Comparison of ENCODE assay signal across 21 mouse cellular contexts in the genomic region with DNA sequence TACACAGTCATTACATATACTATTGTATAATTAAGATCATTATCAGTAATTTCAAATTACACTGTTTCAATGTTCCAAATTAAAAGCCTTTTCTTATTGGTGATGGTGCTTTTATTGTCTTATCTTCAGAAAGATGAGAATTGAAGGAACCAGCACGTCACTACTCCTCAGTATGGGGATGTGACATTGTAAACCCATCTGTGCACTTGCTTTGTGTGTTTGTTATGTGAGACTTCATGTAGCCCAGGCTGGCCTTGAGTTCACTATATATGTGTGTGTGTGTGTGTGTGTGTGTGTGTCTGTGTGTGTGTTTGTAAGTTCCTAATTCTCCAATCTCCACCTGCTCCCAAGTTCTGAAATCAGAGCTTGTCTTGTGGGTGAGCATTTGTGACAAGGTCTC. TPM values are rescaled to one million over a fixed set of nuclear protein-coding genes. Genes with fewer than 3 reads are reported as not detected.
A peak's percentile ranks its signal among the peaks of the same experiment; 100 is the strongest.
DNase-seq lines count a peak whose midpoint lies in the region; ATAC-seq lines count a peak whose summit lies in the region.
"Had no signal": no experiment of that assay in that cellular context is flagged by ENCODE, and none has a peak within 500 bp of the region (broad histone marks: within the 10 kb centered on the region; RNA-seq: fewer than 3 reads in every experiment).

No protein-coding gene starts in this region.

- 70% methylated on average over 1 of the region's 1 CpGs for WGBS in midbrain, embryonic 11.5 days
- WGBS in midbrain, embryonic 15.5 days, result 76% methylated on average over 1 of the region's 1 CpGs
- WGBS in neural tube, embryonic 14.5 days, result 58% methylated on average over 1 of the region's 1 CpGs
- 55% methylated on average over 1 of the region's 1 CpGs for WGBS in neural tube, embryonic 15.5 days

- no peak for ATAC-seq in midbrain, embryonic 11.5 days (ENCODE audit: low FRiP score)
- no peak for ATAC-seq in midbrain, embryonic 15.5 days (replicated peaks)
- peak; percentile 51; the same call in 1 of the 2 replicates for ATAC-seq in neural tube, embryonic 14.5 days (ENCODE audit: low read depth)
- peak; percentile 35; the same call in 1 of the 2 replicates for ATAC-seq in neural tube, embryonic 15.5 days (ENCODE audit: low FRiP score)
- ATAC-seq: activated CD4-positive, CD25-positive, alpha-beta regulatory T cell, adult 4 months; CD4-positive, CD25-positive, alpha-beta regulatory T cell, adult 4 months; Patski had no signal

- DNase-seq in midbrain, embryonic 11.5 days (ENCODE audit: low spot score, missing footprints), result peak; percentile 54
- no peak for DNase-seq in neural tube, embryonic 10.5 days (ENCODE audit: extremely low spot score, low spot score)
- DNase-seq in urinary bladder, postnatal 25 days (ENCODE audit: low spot score), result no peak
- DNase-seq: adrenal gland, adult 2 months; adrenal gland, adult 8-10 months; adrenal gland, postnatal 10 days; adrenal gland, postnatal 14 days; adrenal gland, postnatal 25 days; adrenal gland, postnatal 36 days; B cell, adult 2 months; cerebellum, adult 11 months; cerebellum, adult 11-12 months; cerebellum, adult 18-20 months had no signal

- no peaks in the 10 kb centered on the region for H3K4me1 ChIP-seq in midbrain, embryonic 11.5 days (ENCODE audit: control insufficient read depth, insufficient read depth, low read length)
- no peaks in the 10 kb centered on the region for H3K4me1 ChIP-seq in midbrain, embryonic 15.5 days
- no peaks in the 10 kb centered on the region for H3K4me1 ChIP-seq in neural tube, embryonic 14.5 days (ENCODE audit: control insufficient read depth, insufficient read depth, low read length)
- no peaks in the 10 kb centered on the region for H3K4me1 ChIP-seq in neural tube, embryonic 15.5 days

- no peaks in the 10 kb centered on the region for H3K36me3 ChIP-seq in midbrain, embryonic 11.5 days (ENCODE audit: control insufficient read depth, insufficient read depth, low read length)
- no peaks in the 10 kb centered on the region for H3K36me3 ChIP-seq in midbrain, embryonic 15.5 days (replicated peaks)
- no peaks in the 10 kb centered on the region for H3K36me3 ChIP-seq in neural tube, embryonic 14.5 days (ENCODE audit: control insufficient read depth, insufficient read depth, low read length)
- no peaks in the 10 kb centered on the region for H3K36me3 ChIP-seq in neural tube, embryonic 15.5 days
- H3K36me3 ChIP-seq: G1E had no signal

- no peak overlapping the region for H3K27ac ChIP-seq in midbrain, embryonic 11.5 days (ENCODE audit: low read depth, low read length)
- H3K27ac ChIP-seq in midbrain, embryonic 15.5 days, result no peak overlapping the region
- H3K27ac ChIP-seq in neural tube, embryonic 14.5 days (ENCODE audit: low read depth, low read length), result no peak overlapping the region
- no peak overlapping the region for H3K27ac ChIP-seq in neural tube, embryonic 15.5 days (replicated peaks)

- no peak overlapping the region for H3K9ac ChIP-seq in midbrain, embryonic 11.5 days (ENCODE audit: low read length)
- no peak overlapping the region for H3K9ac ChIP-seq in midbrain, embryonic 15.5 days
- H3K9ac ChIP-seq in neural tube, embryonic 14.5 days (replicated peaks; ENCODE audit: low read depth, low read length), result no peak overlapping the region
- no peak overlapping the region for H3K9ac ChIP-seq in neural tube, embryonic 15.5 days (replicated peaks)

- no peaks in the 10 kb centered on the region for H3K27me3 ChIP-seq in midbrain, embryonic 11.5 days (ENCODE audit: control insufficient read depth, insufficient read depth, low read length)
- no peaks in the 10 kb centered on the region for H3K27me3 ChIP-seq in midbrain, embryonic 15.5 days (replicated peaks)
- H3K27me3 ChIP-seq in neural tube, embryonic 14.5 days (ENCODE audit: control insufficient read depth, insufficient read depth, low read length), result no peaks in the 10 kb centered on the region
- H3K27me3 ChIP-seq in neural tube, embryonic 15.5 days (replicated peaks), result no peaks in the 10 kb centered on the region
- H3K27me3 ChIP-seq: CH12.LX, Patski had no signal

- H3K9me3 ChIP-seq in midbrain, embryonic 11.5 days (ENCODE audit: control insufficient read depth, low read length), result no peaks in the 10 kb centered on the region
- H3K9me3 ChIP-seq in midbrain, embryonic 15.5 days, result no peaks in the 10 kb centered on the region
- no peaks in the 10 kb centered on the region for H3K9me3 ChIP-seq in neural tube, embryonic 14.5 days (ENCODE audit: control insufficient read depth, low read length)
- H3K9me3 ChIP-seq in neural tube, embryonic 15.5 days (replicated peaks), result no peaks in the 10 kb centered on the region
- H3K9me3 ChIP-seq: G1E had no signal

- H3K4me2 ChIP-seq in midbrain, embryonic 11.5 days, result no peak overlapping the region
- H3K4me2 ChIP-seq in midbrain, embryonic 15.5 days, result no peak overlapping the region
- H3K4me2 ChIP-seq in neural tube, embryonic 14.5 days (ENCODE audit: low read depth, low read length), result no peak overlapping the region
- no peak overlapping the region for H3K4me2 ChIP-seq in neural tube, embryonic 15.5 days

- H3K4me3 ChIP-seq in midbrain, embryonic 11.5 days (ENCODE audit: low read depth, low read length), result no peak overlapping the region
- H3K4me3 ChIP-seq in midbrain, embryonic 15.5 days, result no peak overlapping the region
- H3K4me3 ChIP-seq in neural tube, embryonic 14.5 days (ENCODE audit: low read depth, low read length), result no peak overlapping the region
- H3K4me3 ChIP-seq in neural tube, embryonic 15.5 days (replicated peaks), result no peak overlapping the region

RNA-seq across cellular contexts. Expression of a gene that starts 12.5 kb away (rescaled TPM):
- polyA plus RNA-seq in midbrain, embryonic 11.5 days (2014; fragmentation: Nextera tagmentation; extraction: Ambion mirVana), result 4.1 and 4.4 TPM in 2 replicates
- 11.2 and 12.8 TPM in 2 replicates for polyA plus RNA-seq in midbrain, embryonic 15.5 days (2015; fragmentation: Nextera tagmentation; extraction: Ambion mirVana)
- polyA plus RNA-seq in neural tube, embryonic 14.5 days (2014; fragmentation: Nextera tagmentation; extraction: Ambion mirVana), result 10.6 and 14.8 TPM in 2 replicates
- polyA plus RNA-seq in neural tube, embryonic 15.5 days (2015; fragmentation: Nextera tagmentation; extraction: Ambion mirVana), result 16.3 and 19.3 TPM in 2 replicates

RNA-seq across cellular contexts. Expression of a gene that starts 16.6 kb away (rescaled TPM):
- polyA plus RNA-seq in midbrain, embryonic 11.5 days (2014; fragmentation: Nextera tagmentation; extraction: Ambion mirVana), result 113 and 121 TPM in 2 replicates
- polyA plus RNA-seq in midbrain, embryonic 15.5 days (2015; fragmentation: Nextera tagmentation; extraction: Ambion mirVana), result 7.8 and 9.6 TPM in 2 replicates
- 5.1 and 7.0 TPM in 2 replicates for polyA plus RNA-seq in neural tube, embryonic 14.5 days (2014; fragmentation: Nextera tagmentation; extraction: Ambion mirVana)
- 6.0 and 15.9 TPM in 2 replicates for polyA plus RNA-seq in neural tube, embryonic 15.5 days (2015; fragmentation: Nextera tagmentation; extraction: Ambion mirVana)

Comparison
In these comparisons a context has a peak if more than half of its experiments do, and no peak if none do; other contexts are left out.
1. ATAC-seq: peak in neural tube, embryonic 14.5 days (single experiment) and neural tube, embryonic 15.5 days (single experiment); none in midbrain, embryonic 11.5 days (single experiment) and midbrain, embryonic 15.5 days (single experiment).